Mouse (Mus musculus): Measurements from ENCODE around the gene Dlx6.

GRCm38 (mm10) chr6:6861798-6862428, 1.2 kb upstream of the Dlx6 start:
- TF ChIP-seq ZC3H11A (IDR thresholded peaks at IDR 0.05; ENCODE audit: borderline replicate concordance, low read depth, low read length) = no peak
- TF ChIP-seq CHD2 (IDR thresholded peaks at IDR 0.05; ENCODE audit: low read depth, low read length) = no peak
- TF ChIP-seq MAFK (IDR thresholded peaks at IDR 0.05; ENCODE audit: insufficient read depth, low read depth, low read length) = no peak
